In the genomic region with DNA sequence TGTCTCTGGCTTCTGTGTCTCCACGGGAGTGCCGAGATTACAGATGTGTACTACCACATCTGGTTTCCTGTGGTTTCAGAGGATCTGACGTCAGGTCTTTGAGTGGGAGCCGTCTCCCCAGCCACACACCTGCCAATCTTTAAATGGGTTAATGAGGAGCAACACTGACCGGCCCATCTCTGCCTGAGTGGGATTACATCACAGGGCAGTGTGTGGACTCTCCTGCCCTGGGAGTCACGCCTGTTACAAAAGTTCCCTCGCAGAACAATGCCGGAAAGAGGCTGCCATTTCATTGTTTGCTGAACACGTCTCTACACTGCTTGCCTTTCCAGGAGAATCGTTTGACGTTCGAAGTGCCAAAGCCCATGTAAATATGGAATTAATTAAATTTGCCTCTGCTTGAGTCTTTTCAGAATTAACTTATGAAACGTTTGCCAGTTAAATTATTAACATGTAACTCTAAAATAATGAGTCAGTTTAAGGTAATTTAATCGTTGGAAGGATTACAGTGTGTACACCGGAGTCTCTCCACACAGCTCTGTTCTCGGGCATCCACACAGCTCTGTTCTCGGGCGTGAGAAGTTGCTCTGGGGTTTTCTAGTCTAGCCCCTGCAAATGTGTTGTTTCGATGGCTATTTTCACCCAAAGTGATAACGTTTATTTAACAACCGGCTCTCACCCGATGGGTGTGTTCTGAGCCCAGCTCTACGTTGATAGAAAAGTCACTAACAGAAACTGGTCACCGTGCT, we compare ENCODE assay signal across 19 mouse cellular contexts.
DNase-seq lines count a peak whose midpoint lies in the region; ATAC-seq lines count a peak whose summit lies in the region.
"Had no signal": no experiment of that assay in that cellular context is flagged by ENCODE, and none has a peak within 500 bp of the region (broad histone marks: within the 10 kb centered on the region; RNA-seq: fewer than 3 reads in every experiment).

No protein-coding gene starts in this region.

- no peak overlapping the region for H3K9ac ChIP-seq in hindbrain, embryonic 11.5 days (ENCODE audit: low read depth, low read length)
- H3K9ac ChIP-seq in limb, embryonic 13.5 days, result no peak overlapping the region
- H3K9ac ChIP-seq in midbrain, embryonic 13.5 days (replicated peaks), result no peak overlapping the region
- H3K9ac ChIP-seq in stomach, embryonic 14.5 days (replicated peaks; ENCODE audit: low read depth, low read length), result no peak overlapping the region
- H3K9ac ChIP-seq: embryonic facial prominence, embryonic 15.5 days; hindbrain, embryonic 12.5 days; limb, embryonic 15.5 days; neural tube, embryonic 12.5 days had no signal

- ATAC-seq in hindbrain, embryonic 11.5 days (ENCODE audit: low FRiP score), result no peak
- ATAC-seq in limb, embryonic 13.5 days (ENCODE audit: low FRiP score, low read depth), result peak; percentile 11; the same call in 1 of the 2 replicates
- ATAC-seq in midbrain, embryonic 13.5 days, result peak; percentile 63
- 0 out of 2 replicates have a peak, but pooled peaks have one; percentile 70 for ATAC-seq in stomach, embryonic 14.5 days (ENCODE audit: insufficient number of reproducible peaks, insufficient read depth, low FRiP score, low read depth)

- H3K4me1 ChIP-seq in hindbrain, embryonic 10.5 days (replicated peaks), result peaks cover 59% of the 10 kb centered on the region
- H3K4me1 ChIP-seq in hindbrain, embryonic 11.5 days (replicated peaks; ENCODE audit: control insufficient read depth, insufficient read depth, low read length), result peaks cover 2% of the 10 kb centered on the region; the same call in 1 of the 2 replicates
- H3K4me1 ChIP-seq in limb, embryonic 13.5 days, result peaks cover 18% of the 10 kb centered on the region
- H3K4me1 ChIP-seq in limb, embryonic 10.5 days, result peaks cover 21% of the 10 kb centered on the region
- peaks cover 41% of the 10 kb centered on the region for H3K4me1 ChIP-seq in midbrain, embryonic 13.5 days (replicated peaks)
- no peaks in the 10 kb centered on the region for H3K4me1 ChIP-seq in stomach, embryonic 14.5 days (ENCODE audit: control insufficient read depth, insufficient read depth, low read length)

- H3K27ac ChIP-seq in hindbrain, embryonic 10.5 days, result peak overlapping the region; percentile 17; the same call in 1 of the 2 replicates
- H3K27ac ChIP-seq in hindbrain, embryonic 11.5 days (ENCODE audit: low read depth, low read length), result no peak overlapping the region
- H3K27ac ChIP-seq in limb, embryonic 13.5 days, result no peak overlapping the region
- no peak overlapping the region for H3K27ac ChIP-seq in limb, embryonic 10.5 days
- H3K27ac ChIP-seq in midbrain, embryonic 13.5 days, result no peak overlapping the region
- H3K27ac ChIP-seq in stomach, embryonic 14.5 days (ENCODE audit: low read length), result no peak overlapping the region
- H3K27ac ChIP-seq: embryonic facial prominence, embryonic 15.5 days; forebrain, embryonic 10.5 days; hindbrain, embryonic 12.5 days; limb, embryonic 15.5 days; neural tube, embryonic 12.5 days had no signal

- peaks cover 14% of the 10 kb centered on the region; the same call in 1 of the 2 replicates for H3K27me3 ChIP-seq in hindbrain, embryonic 10.5 days (ENCODE audit: insufficient read depth, poor library complexity, severe bottlenecking)
- H3K27me3 ChIP-seq in hindbrain, embryonic 11.5 days (ENCODE audit: control insufficient read depth, insufficient read depth, low read length), result no peaks in the 10 kb centered on the region
- peaks cover 20% of the 10 kb centered on the region for H3K27me3 ChIP-seq in limb, embryonic 13.5 days
- H3K27me3 ChIP-seq in limb, embryonic 10.5 days (ENCODE audit: low read depth, poor library complexity, severe bottlenecking), result peaks cover 12% of the 10 kb centered on the region; the same call in 1 of the 2 replicates
- peaks cover 12% of the 10 kb centered on the region; the same call in 1 of the 2 replicates for H3K27me3 ChIP-seq in midbrain, embryonic 13.5 days
- no peaks in the 10 kb centered on the region for H3K27me3 ChIP-seq in stomach, embryonic 14.5 days (ENCODE audit: control insufficient read depth, insufficient read depth, low read length)
- H3K27me3 ChIP-seq: hindbrain, embryonic 12.5 days had no signal

- no peaks in the 10 kb centered on the region for H3K36me3 ChIP-seq in hindbrain, embryonic 10.5 days
- H3K36me3 ChIP-seq in hindbrain, embryonic 11.5 days (ENCODE audit: control insufficient read depth, insufficient read depth, low read length), result no peaks in the 10 kb centered on the region
- no peaks in the 10 kb centered on the region for H3K36me3 ChIP-seq in limb, embryonic 13.5 days
- H3K36me3 ChIP-seq in limb, embryonic 10.5 days, result no peaks in the 10 kb centered on the region
- no peaks in the 10 kb centered on the region for H3K36me3 ChIP-seq in midbrain, embryonic 13.5 days
- no peaks in the 10 kb centered on the region for H3K36me3 ChIP-seq in stomach, embryonic 14.5 days (ENCODE audit: control insufficient read depth, insufficient read depth, low read length)
- H3K36me3 ChIP-seq: embryonic facial prominence, embryonic 15.5 days; forebrain, embryonic 10.5 days; hindbrain, embryonic 12.5 days; limb, embryonic 15.5 days; neural tube, embryonic 12.5 days had no signal

- peak; percentile 10 for DNase-seq in hindbrain, embryonic 10.5 days (ENCODE audit: low spot score)
- DNase-seq in hindbrain, embryonic 11.5 days (ENCODE audit: low spot score), result no peak
- no peak for DNase-seq in limb, embryonic 10.5 days (ENCODE audit: low spot score)
- DNase-seq in layer of hippocampus, adult 9-10 months (ENCODE audit: low spot score), result no peak
- DNase-seq in thymus, postnatal 4 days, result no peak
- DNase-seq: adrenal gland, adult 8-10 months; cerebellum, adult 11 months; cerebellum, postnatal 25 days; gastrocnemius, postnatal 25 days; kidney, adult 11 months; lung, postnatal 36 days had no signal

- WGBS in hindbrain, embryonic 10.5 days, result 55% methylated on average over 24 of the region's 24 CpGs
- 52% methylated on average over 24 of the region's 24 CpGs for WGBS in hindbrain, embryonic 11.5 days
- WGBS in limb, embryonic 13.5 days, result 40% methylated on average over 24 of the region's 24 CpGs
- 72% methylated on average over 24 of the region's 24 CpGs for WGBS in limb, embryonic 10.5 days
- WGBS in midbrain, embryonic 13.5 days, result 44% methylated on average over 24 of the region's 24 CpGs
- 47% methylated on average over 24 of the region's 24 CpGs for WGBS in stomach, embryonic 14.5 days

- no peaks in the 10 kb centered on the region for H3K9me3 ChIP-seq in hindbrain, embryonic 10.5 days
- no peaks in the 10 kb centered on the region for H3K9me3 ChIP-seq in hindbrain, embryonic 11.5 days (ENCODE audit: control insufficient read depth, low read length)
- no peaks in the 10 kb centered on the region for H3K9me3 ChIP-seq in limb, embryonic 13.5 days
- no peaks in the 10 kb centered on the region for H3K9me3 ChIP-seq in limb, embryonic 10.5 days (replicated peaks)
- no peaks in the 10 kb centered on the region for H3K9me3 ChIP-seq in midbrain, embryonic 13.5 days
- H3K9me3 ChIP-seq in stomach, embryonic 14.5 days (ENCODE audit: control insufficient read depth, low read depth, low read length), result no peaks in the 10 kb centered on the region
- H3K9me3 ChIP-seq: embryonic facial prominence, embryonic 15.5 days; forebrain, embryonic 10.5 days; hindbrain, embryonic 12.5 days; limb, embryonic 15.5 days; neural tube, embryonic 12.5 days had no signal

- H3K4me3 ChIP-seq in hindbrain, embryonic 10.5 days, result no peak overlapping the region
- no peak overlapping the region for H3K4me3 ChIP-seq in hindbrain, embryonic 11.5 days (ENCODE audit: low read depth, low read length)
- no peak overlapping the region for H3K4me3 ChIP-seq in limb, embryonic 13.5 days
- H3K4me3 ChIP-seq in limb, embryonic 10.5 days, result no peak overlapping the region
- no peak overlapping the region for H3K4me3 ChIP-seq in midbrain, embryonic 13.5 days (replicated peaks)
- no peak overlapping the region for H3K4me3 ChIP-seq in stomach, embryonic 14.5 days (ENCODE audit: low read depth, low read length)
- H3K4me3 ChIP-seq: embryonic facial prominence, embryonic 15.5 days; forebrain, embryonic 10.5 days; hindbrain, embryonic 12.5 days; limb, embryonic 15.5 days; neural tube, embryonic 12.5 days had no signal

- H3K4me2 ChIP-seq in hindbrain, embryonic 11.5 days (replicated peaks; ENCODE audit: low read depth, low read length), result no peak overlapping the region
- peak overlapping the region; percentile 34; the same call in 1 of the 2 replicates for H3K4me2 ChIP-seq in limb, embryonic 13.5 days (replicated peaks)
- H3K4me2 ChIP-seq in midbrain, embryonic 13.5 days (replicated peaks), result no peak overlapping the region
- H3K4me2 ChIP-seq in stomach, embryonic 14.5 days (replicated peaks; ENCODE audit: low read depth, low read length), result no peak overlapping the region
- H3K4me2 ChIP-seq: embryonic facial prominence, embryonic 15.5 days; hindbrain, embryonic 12.5 days; limb, embryonic 15.5 days; neural tube, embryonic 12.5 days had no signal
